Mouse (Mus musculus): ENCODE results near the gene Ctnnd2. TPM values are rescaled to one million over a fixed set of nuclear protein-coding genes. Genes with fewer than 3 reads are reported as not detected.
"Not testable (repeated sequence)": the region's sequence is repeated elsewhere in the genome, so short reads cannot be mapped to it uniquely, and the experiment has no call there.

The Ctnnd2 gene
- 10 to 100 TPM in 7 of 26 experiments, 1 to 10 TPM in 19; 2.2 to 16.9 (median 6.7) TPM for total RNA-seq (2018; cell fraction: chromatin; rRNA removed)
- 1 to 10 TPM; 1.0 to 4.0 (median 2.6) TPM for total RNA-seq (2018; cell fraction: cytosol; rRNA removed)
- total RNA-seq (2018; cell fraction: nucleus; rRNA removed), result 10 to 100 TPM in 6 of 26 experiments, 1 to 10 TPM in 20; 2.7 to 22.6 (median 6.7) TPM
- polyA plus RNA-seq (2018), result 0.96 to 3.4 TPM (median 1.7 TPM) in 3 replicates

GRCm38 (mm10) chr15:30172391-30173281 lies at the start of gene Ctnnd2:
Gene Ctnnd2, plus strand, starts transcription at chr15:30172593.
- H3K27ac ChIP-seq, result no peak within 1 kb of the TSS
- H3K4me3 ChIP-seq (ENCODE audit: inconsistent target), result no peak within 1 kb of the TSS
- 2% methylated on average over 125 of the region's 136 CpGs for WGBS (ENCODE audit: missing documents)
- H3K36me3 ChIP-seq (ENCODE audit: inconsistent target), result no peaks in the 10 kb centered on the region
- no peaks in the 10 kb centered on the region for H3K79me2 ChIP-seq (ENCODE audit: inconsistent target)

GRCm38 (mm10) chr15:30130705-30131104 lies 41.7 kb upstream of the Ctnnd2 start:
- Histone ChIP-seq H3K4me3 (ENCODE audit: inconsistent target) (no peak overlapping the region), H3K79me2 (ENCODE audit: inconsistent target) (no peaks in the 10 kb centered on the region), H3K27ac (no peak overlapping the region), H3K36me3 (ENCODE audit: inconsistent target) (no peaks in the 10 kb centered on the region)
- 90% methylated on average over 6 of the region's 6 CpGs for WGBS (ENCODE audit: missing documents)

GRCm38 (mm10) chr15:30139626-30140025 lies 32.8 kb upstream of the Ctnnd2 start:
- not testable (repeated sequence) for H3K4me3 ChIP-seq (ENCODE audit: inconsistent target); H3K79me2 ChIP-seq (ENCODE audit: inconsistent target); H3K27ac ChIP-seq; H3K36me3 ChIP-seq (ENCODE audit: inconsistent target)
- 81% methylated on average over 1 of the region's 1 CpGs for WGBS (ENCODE audit: missing documents)

GRCm38 (mm10) chr15:30145413-30145812 lies 27.0 kb upstream of the Ctnnd2 start:
- Histone ChIP-seq H3K79me2 (ENCODE audit: inconsistent target) (no peaks in the 10 kb centered on the region), H3K36me3 (ENCODE audit: inconsistent target) (no peaks in the 10 kb centered on the region)
- 81% methylated on average over 2 of the region's 2 CpGs for WGBS (ENCODE audit: missing documents)

GRCm38 (mm10) chr15:30152176-30152575 lies 20.2 kb upstream of the Ctnnd2 start:
- no peaks in the 10 kb centered on the region for H3K36me3 ChIP-seq (ENCODE audit: inconsistent target)
- no peaks in the 10 kb centered on the region for H3K79me2 ChIP-seq (ENCODE audit: inconsistent target)
- H3K4me3 ChIP-seq (ENCODE audit: inconsistent target), result no peak overlapping the region
- WGBS (ENCODE audit: missing documents), result 73% methylated on average over 2 of the region's 2 CpGs
- no peak overlapping the region for H3K27ac ChIP-seq

More at GRCm38 (mm10) chr15:30145413-30145812, 27.0 kb upstream of the Ctnnd2 start:
- Histone ChIP-seq H3K4me3 (ENCODE audit: inconsistent target) (no peak overlapping the region), H3K27ac (no peak overlapping the region)

- WGBS (ENCODE audit: missing documents), result 100% methylated on average over 1 of the region's 1 CpGs
- H3K36me3 ChIP-seq (ENCODE audit: inconsistent target), result no peaks in the 10 kb centered on the region
- H3K4me3 ChIP-seq (ENCODE audit: inconsistent target), result no peak overlapping the region
- H3K27ac ChIP-seq, result no peak overlapping the region
- H3K79me2 ChIP-seq (ENCODE audit: inconsistent target), result no peaks in the 10 kb centered on the region
Measured at GRCm38 (mm10) chr15:30157975-30158374, 14.4 kb upstream of the Ctnnd2 start.

GRCm38 (mm10) chr15:30170031-30170430 lies 2.4 kb upstream of the Ctnnd2 start:
- no peaks in the 10 kb centered on the region for H3K36me3 ChIP-seq (ENCODE audit: inconsistent target)
- no peaks in the 10 kb centered on the region for H3K79me2 ChIP-seq (ENCODE audit: inconsistent target)
- WGBS (ENCODE audit: missing documents), result 76% methylated on average over 8 of the region's 8 CpGs
- H3K4me3 ChIP-seq (ENCODE audit: inconsistent target), result no peak overlapping the region
- no peak overlapping the region for H3K27ac ChIP-seq

- no peaks in the 10 kb centered on the region for H3K79me2 ChIP-seq (ENCODE audit: inconsistent target)
- H3K4me3 ChIP-seq (ENCODE audit: inconsistent target), result no peak overlapping the region
- H3K27ac ChIP-seq, result no peak overlapping the region
- H3K36me3 ChIP-seq (ENCODE audit: inconsistent target), result no peaks in the 10 kb centered on the region
- WGBS (ENCODE audit: missing documents), result 21% methylated on average over 11 of the region's 11 CpGs
Measured at GRCm38 (mm10) chr15:30171493-30172195, 749 bp upstream of the Ctnnd2 start.

GRCm38 (mm10) chr15:30173370-30173941 lies 1.1 kb downstream of the Ctnnd2 start:
- Histone ChIP-seq H3K79me2 (ENCODE audit: inconsistent target) (no peaks in the 10 kb centered on the region), H3K27ac (no peak overlapping the region), H3K36me3 (ENCODE audit: inconsistent target) (no peaks in the 10 kb centered on the region), H3K4me3 (ENCODE audit: inconsistent target) (no peak overlapping the region)
- WGBS (ENCODE audit: missing documents), result 5% methylated on average over 28 of the region's 29 CpGs

GRCm38 (mm10) chr15:30174321-30174720 lies 1.9 kb downstream of the Ctnnd2 start:
- Histone ChIP-seq H3K4me3 (ENCODE audit: inconsistent target) (no peak overlapping the region), H3K27ac (no peak overlapping the region), H3K36me3 (ENCODE audit: inconsistent target) (no peaks in the 10 kb centered on the region), H3K79me2 (ENCODE audit: inconsistent target) (no peaks in the 10 kb centered on the region)
- 62% methylated on average over 7 of the region's 7 CpGs for WGBS (ENCODE audit: missing documents)

GRCm38 (mm10) chr15:30184020-30184419 lies 11.6 kb downstream of the Ctnnd2 start:
- no peak overlapping the region for H3K4me3 ChIP-seq (ENCODE audit: inconsistent target)
- H3K27ac ChIP-seq, result no peak overlapping the region
- no peaks in the 10 kb centered on the region for H3K79me2 ChIP-seq (ENCODE audit: inconsistent target)
- H3K36me3 ChIP-seq (ENCODE audit: inconsistent target), result no peaks in the 10 kb centered on the region
- WGBS (ENCODE audit: missing documents), result 89% methylated on average over 7 of the region's 7 CpGs

GRCm38 (mm10) chr15:30190872-30191271 lies 18.5 kb downstream of the Ctnnd2 start:
- no peaks in the 10 kb centered on the region for H3K36me3 ChIP-seq (ENCODE audit: inconsistent target)
- no peak overlapping the region for H3K27ac ChIP-seq
- H3K4me3 ChIP-seq (ENCODE audit: inconsistent target), result no peak overlapping the region
- no peaks in the 10 kb centered on the region for H3K79me2 ChIP-seq (ENCODE audit: inconsistent target)

- Histone ChIP-seq H3K36me3 (ENCODE audit: inconsistent target) (no peaks in the 10 kb centered on the region), H3K27ac (no peak overlapping the region), H3K79me2 (ENCODE audit: inconsistent target) (no peaks in the 10 kb centered on the region), H3K4me3 (ENCODE audit: inconsistent target) (no peak overlapping the region)
- 63% methylated on average over 5 of the region's 5 CpGs for WGBS (ENCODE audit: missing documents)
Measured at GRCm38 (mm10) chr15:30191931-30192668, 19.7 kb downstream of the Ctnnd2 start.

GRCm38 (mm10) chr15:30198429-30198828 lies 26.0 kb downstream of the Ctnnd2 start:
- H3K27ac ChIP-seq, result no peak overlapping the region
- 78% methylated on average over 3 of the region's 3 CpGs for WGBS (ENCODE audit: missing documents)

More at GRCm38 (mm10) chr15:30198429-30198828, 26.0 kb downstream of the Ctnnd2 start:
- Histone ChIP-seq H3K4me3 (ENCODE audit: inconsistent target) (no peak overlapping the region), H3K79me2 (ENCODE audit: inconsistent target) (no peaks in the 10 kb centered on the region), H3K36me3 (ENCODE audit: inconsistent target) (no peaks in the 10 kb centered on the region)

All from macrophage (primary cell).